Mouse (Mus musculus): ENCODE results near the gene Tnfrsf14.

- TF ChIP-seq EP300 (IDR thresholded peaks at IDR 0.05; ENCODE audit: low read depth) (no peak), CTCF (IDR thresholded peaks at IDR 0.05; ENCODE audit: low read depth) (no peak)
Observed at GRCm38 (mm10) chr4:154933306-154933907, 5.0 kb upstream of the Tnfrsf14 start.
